25 mouse cellular contexts compared by ENCODE assay signal in the genomic region with DNA sequence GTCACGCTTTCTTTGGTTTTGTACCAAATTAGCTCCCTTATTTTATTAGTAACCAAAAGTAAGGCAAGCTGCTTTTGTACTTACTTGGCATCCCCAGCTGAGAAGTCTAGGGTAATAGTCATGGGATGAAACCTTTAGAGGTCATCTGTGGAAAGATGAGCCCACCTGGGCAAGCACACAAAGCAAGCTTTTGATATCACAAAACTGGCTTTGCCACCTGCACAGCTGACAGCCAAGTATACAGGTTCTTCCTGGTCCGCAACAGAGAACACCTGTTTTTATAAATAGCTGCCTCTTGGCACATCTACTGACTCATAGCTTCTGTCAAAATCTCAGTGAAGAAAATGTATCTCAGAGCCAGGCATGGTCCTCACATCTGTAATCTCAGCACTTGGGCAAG.
"Had no signal": no experiment of that assay in that cellular context is flagged by ENCODE, and none has a peak within 500 bp of the region (broad histone marks: within the 10 kb centered on the region; RNA-seq: fewer than 3 reads in every experiment).

No protein-coding gene starts in this region.

- H3K4me3 ChIP-seq: heart, adult 2 months; heart, embryonic 13.5 days; heart, embryonic 15.5 days; hindbrain, embryonic 13.5 days; hindbrain, embryonic 15.5 days; layer of hippocampus, adult 2 months; left cerebral cortex, adult 2 months; limb, embryonic 10.5 days; limb, embryonic 12.5 days; liver, embryonic 13.5 days had no signal

- DNase-seq: gastrocnemius, postnatal 14 days; gastrocnemius, postnatal 36 days; heart, adult 2 months; heart, postnatal 14 days; heart, postnatal 36 days; kidney, adult 11 months; kidney, adult 2 months; kidney, adult 9 months; kidney, postnatal 10 days; kidney, postnatal 25 days; kidney, postnatal 4 days; liver; liver, embryonic 13.5 days had no signal

- H3K4me2 ChIP-seq: heart, embryonic 11.5 days; heart, embryonic 13.5 days; heart, embryonic 15.5 days; hindbrain, embryonic 13.5 days; hindbrain, embryonic 15.5 days; limb, embryonic 12.5 days; liver, embryonic 11.5 days; liver, embryonic 13.5 days had no signal

- H3K9me3 ChIP-seq: heart, embryonic 13.5 days; heart, embryonic 15.5 days; hindbrain, embryonic 13.5 days; hindbrain, embryonic 15.5 days; limb, embryonic 10.5 days; limb, embryonic 12.5 days; liver, embryonic 13.5 days had no signal

- H3K4me1 ChIP-seq: heart, embryonic 13.5 days; heart, embryonic 15.5 days; hindbrain, embryonic 13.5 days; hindbrain, embryonic 15.5 days; limb, embryonic 10.5 days; limb, embryonic 12.5 days; liver, embryonic 13.5 days had no signal

- ATAC-seq: hindbrain, postnatal 0 days; intestine, embryonic 16.5 days had no signal

- H3K27ac ChIP-seq: heart, adult 2 months; heart, embryonic 13.5 days; heart, embryonic 15.5 days; hindbrain, embryonic 13.5 days; hindbrain, embryonic 15.5 days; hindbrain, postnatal 0 days; layer of hippocampus, adult 2 months; left cerebral cortex, adult 2 months; limb, embryonic 10.5 days; limb, embryonic 12.5 days; liver, embryonic 13.5 days had no signal

- H3K9ac ChIP-seq: heart, embryonic 13.5 days; heart, embryonic 15.5 days; hindbrain, embryonic 13.5 days; hindbrain, embryonic 15.5 days; limb, embryonic 12.5 days; liver, embryonic 13.5 days had no signal

- H3K27me3 ChIP-seq: heart, embryonic 13.5 days; heart, embryonic 15.5 days; hindbrain, embryonic 13.5 days; hindbrain, embryonic 15.5 days; limb, embryonic 12.5 days; liver, embryonic 13.5 days had no signal

- H3K36me3 ChIP-seq: heart, embryonic 13.5 days; heart, embryonic 15.5 days; hindbrain, embryonic 13.5 days; hindbrain, embryonic 15.5 days; limb, embryonic 10.5 days; limb, embryonic 12.5 days; liver, embryonic 13.5 days had no signal
